Mouse (Mus musculus) layer of hippocampus, adult 9-10 months (tissue): ENCODE measurements at regions not wholly inside any gene's neighbourhood (a gene's known extent, or its start where the extent isn't known, plus 50 kb on each side); places are given as distances from the start of the nearest gene placed in this dataset.

Experiments used
- DNase-seq: peaks from one replicate; pipeline ENCODE4 v3.0.0; 2022; ENCODE audit warnings: low spot score

- DNase-seq: no peak
These were observed 116.0 kb upstream of the Smad1 start for GRCm38 (mm10) chr8:79515282-79515783.

- no peak for DNase-seq
These were observed 115.4 kb upstream of the Smad1 start for GRCm38 (mm10) chr8:79514655-79515278.

- no peak for DNase-seq
These were observed 109.3 kb upstream of the Smad1 start for GRCm38 (mm10) chr8:79508597-79508996.

GRCm38 (mm10) chr8:79505381-79505780, 106.1 kb upstream of the Smad1 start:
- DNase-seq: no peak

- no peak for DNase-seq
These were observed 104.6 kb upstream of the Smad1 start for GRCm38 (mm10) chr8:79503906-79504305.

GRCm38 (mm10) chr8:79502062-79502461, 102.7 kb upstream of the Smad1 start:
- no peak for DNase-seq

GRCm38 (mm10) chr8:79501238-79501637, 101.9 kb upstream of the Smad1 start:
- no peak for DNase-seq

- DNase-seq: no peak
These were observed 99.9 kb upstream of the Smad1 start for GRCm38 (mm10) chr8:79499258-79499657.

- DNase-seq: no peak
These were observed 99.3 kb upstream of the Smad1 start for GRCm38 (mm10) chr8:79498611-79499010.

GRCm38 (mm10) chr8:79491156-79491698, 91.9 kb upstream of the Smad1 start:
- no peak for DNase-seq

- no peak for DNase-seq
These were observed 91.4 kb upstream of the Smad1 start for GRCm38 (mm10) chr8:79490739-79491138.

GRCm38 (mm10) chr8:79488861-79489260, 89.5 kb upstream of the Smad1 start:
- DNase-seq: no peak

- no peak for DNase-seq
These were observed 88.3 kb upstream of the Smad1 start for GRCm38 (mm10) chr8:79487597-79487996.

- DNase-seq: no peak
These were observed 80.0 kb upstream of the Smad1 start for GRCm38 (mm10) chr8:79479326-79479725.

- DNase-seq: no peak
These were observed 76.7 kb upstream of the Smad1 start for GRCm38 (mm10) chr8:79476012-79476411.

GRCm38 (mm10) chr8:79474679-79475078, 75.4 kb upstream of the Smad1 start:
- DNase-seq: no peak

- DNase-seq: no peak
These were observed 52.8 kb upstream of the Smad1 start for GRCm38 (mm10) chr8:79452101-79452500.

- DNase-seq: no peak
These were observed 50.1 kb upstream of the Smad1 start for GRCm38 (mm10) chr8:79449453-79449852.
